Mouse (Mus musculus) central nervous system, embryonic 11.5 days (tissue): ENCODE results near the gene Rfx4. TPM values are rescaled to one million over a fixed set of nuclear protein-coding genes. Genes with fewer than 3 reads are reported as not detected.

ENCODE experiments used
- polyA plus RNA-seq: library from polyadenylated mRNA; depleted of rRNA; stranded (reverse); fragments of >200 nt; gene quantifications from 2 replicates; pipeline ENCODE4 v1.2.3, GENCODE M21; 2012; rRNA removed

Gene Rfx4
- polyA plus RNA-seq: 29.6 and 35.3 TPM in 2 replicates

DNA sequence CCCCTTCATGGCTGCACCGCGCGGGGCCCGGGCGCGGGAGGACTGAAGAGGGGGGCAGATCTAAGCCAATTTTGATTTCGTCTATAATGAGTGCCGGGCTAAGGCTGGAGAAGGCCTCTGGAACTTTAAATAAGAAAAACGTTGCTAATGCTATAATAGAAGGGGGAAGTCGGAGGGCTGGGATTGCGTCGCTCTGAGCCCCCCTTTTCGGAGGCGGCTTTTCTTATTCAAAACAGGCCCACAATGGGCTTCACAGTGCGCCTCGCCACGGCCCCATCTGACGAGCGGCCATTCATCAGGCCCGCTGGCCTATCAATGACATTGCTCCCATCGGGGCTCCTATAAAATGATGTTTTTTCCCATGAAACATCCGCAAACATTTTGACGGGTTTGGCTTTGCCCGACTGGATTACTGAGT, at the start of gene Rfx4:
Gene Rfx4, plus strand, starts transcription at position 277 of the 418 bp plus-strand sequence.

DNA sequence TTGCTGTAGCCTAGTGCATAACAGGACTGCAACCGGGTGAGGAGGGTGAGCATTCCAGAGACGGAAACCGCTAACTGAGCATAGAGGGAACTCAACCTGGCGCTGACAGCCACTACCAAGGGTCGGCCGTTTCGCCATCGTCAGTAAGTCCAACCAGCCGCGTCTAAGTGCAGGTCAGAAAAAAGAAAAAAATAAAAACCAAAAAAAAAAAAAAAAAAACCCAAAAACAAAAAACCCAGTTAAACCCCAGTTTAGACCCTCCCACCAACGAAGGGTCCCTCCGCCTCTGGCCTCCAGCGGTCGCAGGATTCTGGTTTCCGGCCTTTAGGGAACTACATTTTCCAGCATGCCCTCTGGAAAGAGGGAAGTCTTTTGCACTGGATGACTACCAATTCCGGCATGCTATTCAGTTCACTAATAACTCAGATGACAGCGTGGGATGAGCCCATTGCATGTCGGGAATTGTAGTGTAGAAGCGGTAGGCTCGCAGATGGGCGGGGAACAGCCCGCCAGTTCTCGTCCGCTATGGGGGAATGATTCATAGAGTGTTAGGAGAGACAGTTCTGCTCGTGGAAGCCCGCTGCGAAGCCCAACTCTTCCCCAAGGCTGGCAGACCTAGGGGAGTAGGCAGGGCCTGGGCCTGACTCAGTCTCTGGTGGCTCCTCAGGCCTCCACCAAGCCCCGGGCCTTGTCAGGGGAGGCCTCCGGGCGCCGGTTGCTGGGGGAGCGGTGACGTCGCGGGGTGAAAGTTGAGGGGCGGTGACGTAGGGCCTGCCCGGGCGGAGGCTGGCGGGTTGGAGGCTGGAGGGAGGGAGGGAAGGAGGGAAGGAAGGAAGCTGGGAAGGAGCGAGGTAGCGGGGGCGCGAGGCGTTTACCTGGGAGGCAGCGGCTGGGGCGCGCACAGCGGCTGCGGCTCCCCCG, 161.2 kb downstream of the Rfx4 start, which contains the start of gene Ric8b:
Gene Ric8b, plus strand, starts transcription at position 807 of the 921 bp plus-strand sequence.

Other genes starting within 250 kb of the Rfx4 start
- 70.2 and 71.6 TPM in 2 replicates for gene Ckap4, start 222.0 kb upstream of the Rfx4 start, polyA plus RNA-seq
- gene Tcp11l2, start 179.4 kb upstream of the Rfx4 start, polyA plus RNA-seq: 5.7 and 5.8 TPM in 2 replicates
- gene Polr3b, start 133.8 kb upstream of the Rfx4 start, polyA plus RNA-seq: 15.3 and 16.4 TPM in 2 replicates
- gene Ric8b, start 161.6 kb downstream of the Rfx4 start, polyA plus RNA-seq: 23.1 and 33.3 TPM in 2 replicates